Mouse (Mus musculus) heart, embryonic 10.5 days (tissue): ENCODE measurements around the gene Gpr152. TPM values are rescaled to one million over a fixed set of nuclear protein-coding genes. Genes with fewer than 3 reads are reported as not detected.

Source experiments
- DNase-seq: peaks from one replicate; pipeline ENCODE4 v3.0.0-alpha.2; 2017; ENCODE audit warnings: low spot score
- H3K27ac ChIP-seq: fragments of 300-500 bp; sonication (generic); 2 replicates; pipeline ENCODE4 v1.5.1; 2016; ENCODE audit warnings: mild to moderate bottlenecking
- H3K27me3 ChIP-seq: fragments of 300-500 bp; sonication (generic); 2 replicates; pipeline ENCODE4 v1.6.1; 2016; ENCODE audit warnings: mild to moderate bottlenecking; ENCODE audit not compliant: poor library complexity, insufficient read depth, severe bottlenecking
- H3K36me3 ChIP-seq: fragments of 300-500 bp; sonication (generic); 2 replicates; pipeline ENCODE4 v1.6.1; 2016; ENCODE audit warnings: mild to moderate bottlenecking, moderate library complexity
- H3K4me1 ChIP-seq: fragments of 300-500 bp; sonication (generic); 2 replicates; pipeline ENCODE4 v1.6.1; 2016; ENCODE audit warnings: mild to moderate bottlenecking
- H3K4me3 ChIP-seq: fragments of 300-500 bp; sonication (generic); 2 replicates; pipeline ENCODE4 v1.5.1; 2016; ENCODE audit warnings: mild to moderate bottlenecking, moderate library complexity
- H3K9me3 ChIP-seq: fragments of 300-500 bp; sonication (generic); 2 replicates; pipeline ENCODE4 v1.6.1; 2016; ENCODE audit warnings: mild to moderate bottlenecking, moderate library complexity
- WGBS: fragments of 180-500 bp; shearing (Covaris S2); methylation state at CpG from one replicate; pipeline ENCODE4 v1.1.7; 2016; 5-methylcytosine and 5-hydroxymethylcytosine counted together
- polyA plus RNA-seq: library from polyadenylated mRNA; unstranded; fragments of >200 nt; fragmentation: Nextera tagmentation; extraction: Ambion mirVana; gene quantifications from 2 replicates; pipeline ENCODE4 v1.2.1, GENCODE M21; 2016

Gpr152 gene
- polyA plus RNA-seq, 1 experiment from 2014 or later, result not detected

DNA sequence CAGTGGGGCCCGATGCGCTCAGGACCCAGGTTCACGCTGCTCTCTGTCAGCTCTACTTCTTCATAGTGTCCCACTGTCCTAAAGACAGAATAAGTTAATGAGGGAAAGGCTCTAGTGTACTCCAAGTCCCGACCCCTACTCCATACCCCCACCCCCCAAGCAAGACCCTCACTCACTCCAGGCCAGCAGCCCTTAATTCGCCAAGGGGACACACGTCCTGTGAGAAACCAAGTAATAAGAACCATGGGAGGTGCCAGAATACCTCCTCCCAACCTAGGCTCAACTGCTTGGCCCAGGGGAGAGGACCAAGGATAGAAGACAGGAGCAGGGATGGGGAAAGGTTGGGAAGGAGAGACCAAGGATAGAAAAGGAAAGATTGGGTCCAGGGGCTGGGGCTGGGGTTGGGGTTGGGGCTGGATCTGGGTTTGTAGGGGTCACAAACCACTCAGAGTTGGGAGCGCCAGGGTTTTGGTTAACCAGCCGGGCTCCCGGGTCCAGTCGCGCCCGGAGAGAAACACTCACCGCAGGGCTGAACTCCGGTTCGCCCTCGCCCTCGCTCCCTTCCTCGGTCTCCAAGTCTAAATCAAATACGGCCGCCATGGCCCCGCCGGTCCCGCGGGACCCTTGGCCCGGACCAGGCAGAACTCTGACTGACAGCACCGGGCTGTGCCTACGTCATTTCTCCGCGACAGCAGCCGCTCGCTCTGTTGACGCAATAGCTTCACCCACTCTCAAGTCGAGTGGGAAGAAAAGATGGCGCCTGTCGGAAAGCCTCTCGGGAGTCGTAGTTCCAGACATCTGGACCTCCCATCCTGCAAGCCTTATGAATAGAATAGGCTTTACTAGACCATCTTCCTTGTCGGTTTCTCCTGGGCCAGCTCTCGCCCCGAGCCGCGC, 23.3 kb downstream of the Gpr152 start, which contains the start of gene Rps6kb2:
Gene Rps6kb2, minus strand, starts transcription at position 709 of the 897 bp plus-strand sequence.
- H3K36me3 ChIP-seq, result peaks cover 36% of the 10 kb centered on the region
- H3K4me1 ChIP-seq, result peaks cover 20% of the 10 kb centered on the region
- WGBS, result 6% methylated on average over 42 of the region's 42 CpGs
- H3K27me3 ChIP-seq, result no peaks in the 10 kb centered on the region
- H3K9me3 ChIP-seq, result no peaks in the 10 kb centered on the region
- peak within 1 kb of the TSS; percentile 68 for H3K4me3 ChIP-seq
- peak within 1 kb of the TSS; percentile 85 for H3K27ac ChIP-seq
- DNase-seq, result peak; percentile 97

DNA sequence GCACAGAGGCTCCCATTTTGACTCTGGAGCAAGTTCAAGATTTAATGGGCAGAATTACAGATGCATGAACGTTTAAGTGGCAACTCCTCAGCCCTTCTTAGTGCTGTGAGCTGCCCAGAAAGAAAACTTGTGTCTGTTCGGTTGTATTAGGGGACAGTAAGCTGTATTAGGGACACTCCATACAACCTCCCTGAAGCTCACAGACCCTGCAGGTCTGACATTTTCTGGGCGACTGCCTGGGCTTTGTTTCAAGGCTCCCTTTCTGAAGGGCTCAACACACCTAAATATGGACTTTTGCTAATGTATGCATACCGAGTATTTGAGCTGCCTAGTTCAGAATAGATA, 23.9 kb downstream of the Gpr152 start:
- H3K27ac ChIP-seq, result peak overlapping the region; percentile 85
- H3K9me3 ChIP-seq, result no peaks in the 10 kb centered on the region
- H3K27me3 ChIP-seq, result no peaks in the 10 kb centered on the region
- H3K36me3 ChIP-seq, result peaks cover 30% of the 10 kb centered on the region
- DNase-seq, result no peak
- 37% methylated on average over 4 of the region's 4 CpGs for WGBS
- peaks cover 20% of the 10 kb centered on the region for H3K4me1 ChIP-seq
- H3K4me3 ChIP-seq, result peak overlapping the region; percentile 68

DNA sequence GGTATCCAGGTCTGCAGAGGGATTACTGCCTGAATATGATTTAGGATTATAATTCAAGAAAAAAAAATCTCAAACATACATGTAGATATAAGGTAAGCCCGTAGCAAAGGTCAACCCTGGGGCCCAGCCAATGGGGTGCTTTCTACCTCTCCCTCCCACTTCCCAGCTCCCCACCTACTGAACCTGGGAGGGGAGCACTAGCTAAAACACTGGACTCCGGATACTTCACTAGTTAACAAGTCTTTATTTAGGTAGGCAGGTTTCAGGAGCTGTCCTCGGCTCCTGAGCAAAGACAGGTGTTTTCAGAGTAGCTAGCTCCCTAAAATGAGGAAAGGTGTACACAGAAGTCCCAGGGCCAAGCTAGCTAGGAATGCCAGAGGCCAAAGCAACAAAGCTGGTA, 24.5 kb downstream of the Gpr152 start:
- Histone ChIP-seq H3K4me1 (peaks cover 20% of the 10 kb centered on the region), H3K9me3 (no peaks in the 10 kb centered on the region), H3K27ac (no peak overlapping the region), H3K36me3 (peaks cover 24% of the 10 kb centered on the region), H3K27me3 (no peaks in the 10 kb centered on the region), H3K4me3 (no peak overlapping the region)
- no peak for DNase-seq
- 81% methylated on average over 3 of the region's 3 CpGs for WGBS

DNA sequence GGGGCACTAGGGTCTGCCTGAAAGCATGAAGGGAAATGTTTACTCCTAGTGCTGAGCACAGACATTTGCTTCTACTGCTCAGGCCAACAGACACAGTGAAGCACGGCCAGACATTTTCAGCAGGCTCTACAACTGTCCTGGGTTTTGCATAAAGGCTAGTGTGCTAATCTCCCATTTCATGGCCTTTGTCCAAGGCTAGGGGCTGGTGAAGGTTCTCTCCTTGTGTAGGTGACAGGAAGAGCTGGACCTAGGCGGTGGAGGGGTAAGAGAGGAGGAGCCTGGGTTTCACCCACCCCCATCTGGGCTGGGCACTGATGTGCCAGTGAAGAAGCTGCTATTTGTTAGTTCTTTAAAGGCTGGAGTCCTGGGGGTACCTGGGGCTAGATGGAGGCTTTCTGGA, 25.1 kb downstream of the Gpr152 start:
- WGBS, result 84% methylated on average over 2 of the region's 2 CpGs
- peaks cover 18% of the 10 kb centered on the region for H3K36me3 ChIP-seq
- no peaks in the 10 kb centered on the region for H3K9me3 ChIP-seq
- H3K27ac ChIP-seq, result no peak overlapping the region
- no peaks in the 10 kb centered on the region for H3K27me3 ChIP-seq
- peaks cover 20% of the 10 kb centered on the region for H3K4me1 ChIP-seq
- DNase-seq, result no peak
- H3K4me3 ChIP-seq, result no peak overlapping the region

DNA sequence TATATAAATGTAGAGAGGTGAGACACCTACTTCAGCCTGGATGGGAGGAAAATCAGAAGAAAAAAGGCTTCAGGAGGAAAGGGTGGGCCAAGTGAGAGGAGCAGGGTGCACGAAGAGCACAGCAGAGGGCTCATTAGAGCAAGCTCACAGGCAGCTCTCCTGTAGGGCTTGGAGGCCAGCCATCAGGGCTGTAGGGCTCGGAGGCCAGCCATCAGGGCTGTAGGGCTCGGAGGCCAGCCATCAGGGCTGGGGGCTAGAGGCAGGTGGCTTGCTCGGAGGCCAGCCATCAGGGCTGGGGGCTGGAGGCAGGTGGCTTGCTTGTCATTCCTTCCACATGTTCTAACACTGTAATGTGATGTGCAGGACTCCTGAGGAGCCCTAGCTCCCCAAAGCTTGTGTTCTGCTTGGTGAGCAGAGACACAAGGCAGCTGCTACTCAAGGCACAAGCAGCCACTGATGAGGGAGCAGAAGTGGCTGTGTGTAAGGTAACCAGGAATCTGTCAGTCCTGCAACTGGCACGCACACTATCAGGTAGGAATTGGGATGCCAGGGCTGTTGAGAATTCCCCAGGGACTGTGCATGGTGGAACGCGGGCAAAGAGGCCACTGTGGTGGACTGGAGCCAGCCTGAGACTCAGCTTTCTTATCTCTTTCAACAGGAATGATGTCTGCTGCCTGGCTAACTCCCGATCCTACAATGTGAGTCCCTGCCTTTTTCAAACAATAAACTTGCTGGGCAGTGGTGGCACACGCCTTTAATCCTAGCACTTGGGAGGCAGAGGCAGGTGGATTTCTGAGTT, 27.3 kb downstream of the Gpr152 start:
- WGBS, result 55% methylated on average over 9 of the region's 9 CpGs
- H3K4me3 ChIP-seq, result no peak overlapping the region
- DNase-seq, result no peak
- peaks cover 34% of the 10 kb centered on the region for H3K4me1 ChIP-seq
- 0 out of 2 replicates have a peak overlapping the region, but pooled peaks have one; percentile 8 for H3K27ac ChIP-seq
- H3K27me3 ChIP-seq, result 0 out of 2 replicates have a peak, but pooled peaks cover 3% of the 10 kb centered on the region
- peaks cover under 1% of the 10 kb centered on the region; the same call in 1 of the 2 replicates for H3K36me3 ChIP-seq
- H3K9me3 ChIP-seq, result no peaks in the 10 kb centered on the region

DNA sequence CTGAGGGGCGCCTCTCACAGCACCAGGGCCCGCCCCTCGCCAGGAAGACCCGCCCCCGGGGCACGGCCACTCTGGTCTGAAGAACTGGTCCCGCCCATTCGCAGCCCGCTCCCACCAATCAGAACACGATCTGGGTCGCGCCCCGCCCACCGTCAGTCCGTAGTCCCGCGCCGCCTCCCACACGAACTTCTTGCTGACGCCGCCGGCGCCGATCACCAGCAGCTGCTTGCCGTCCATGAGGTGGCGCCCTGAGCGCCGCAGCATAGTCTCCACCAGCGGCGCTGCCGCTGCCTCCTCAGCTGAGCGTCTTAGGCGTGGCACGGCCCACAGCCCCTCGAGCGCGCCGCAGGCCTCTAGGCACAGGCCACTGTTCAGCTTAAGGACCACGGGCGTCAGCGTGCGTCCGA, 29.8 kb downstream of the Gpr152 start:
- Histone ChIP-seq H3K9me3 (no peaks in the 10 kb centered on the region), H3K36me3 (no peaks in the 10 kb centered on the region), H3K27me3 (0 out of 2 replicates have a peak, but pooled peaks cover 3% of the 10 kb centered on the region), H3K4me1 (peaks cover 31% of the 10 kb centered on the region), H3K4me3 (peak overlapping the region; percentile 56), H3K27ac (peak overlapping the region; percentile 91)
- under 1% methylated on average over 43 of the region's 43 CpGs for WGBS
- peak; percentile 100 for DNase-seq

DNA sequence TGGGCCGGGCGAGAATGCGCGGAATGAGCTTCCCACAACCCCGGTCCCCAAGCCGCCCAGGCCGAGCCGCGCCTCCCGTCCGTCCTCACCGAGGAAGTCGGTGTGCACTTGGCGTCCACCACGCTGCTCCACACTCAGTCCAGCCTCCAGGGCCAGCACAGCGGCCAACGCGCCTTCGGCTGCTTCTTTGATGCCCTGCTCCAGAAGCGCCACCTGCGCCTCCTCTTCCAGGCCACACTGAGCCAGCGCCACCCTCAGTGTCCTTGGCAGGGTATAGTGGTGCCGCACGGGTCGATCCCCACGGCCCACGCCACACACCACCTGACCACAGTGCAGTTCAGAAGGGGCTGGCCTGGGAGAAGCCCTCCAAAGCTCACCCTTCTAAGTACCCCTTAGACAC, 30.2 kb downstream of the Gpr152 start:
- DNase-seq, result no peak
- no peaks in the 10 kb centered on the region for H3K36me3 ChIP-seq
- peak overlapping the region; percentile 56 for H3K4me3 ChIP-seq
- H3K9me3 ChIP-seq, result no peaks in the 10 kb centered on the region
- WGBS, result 7% methylated on average over 27 of the region's 27 CpGs
- peaks cover 32% of the 10 kb centered on the region for H3K4me1 ChIP-seq
- peak overlapping the region; percentile 91 for H3K27ac ChIP-seq
- H3K27me3 ChIP-seq, result 0 out of 2 replicates have a peak, but pooled peaks cover 3% of the 10 kb centered on the region

DNA sequence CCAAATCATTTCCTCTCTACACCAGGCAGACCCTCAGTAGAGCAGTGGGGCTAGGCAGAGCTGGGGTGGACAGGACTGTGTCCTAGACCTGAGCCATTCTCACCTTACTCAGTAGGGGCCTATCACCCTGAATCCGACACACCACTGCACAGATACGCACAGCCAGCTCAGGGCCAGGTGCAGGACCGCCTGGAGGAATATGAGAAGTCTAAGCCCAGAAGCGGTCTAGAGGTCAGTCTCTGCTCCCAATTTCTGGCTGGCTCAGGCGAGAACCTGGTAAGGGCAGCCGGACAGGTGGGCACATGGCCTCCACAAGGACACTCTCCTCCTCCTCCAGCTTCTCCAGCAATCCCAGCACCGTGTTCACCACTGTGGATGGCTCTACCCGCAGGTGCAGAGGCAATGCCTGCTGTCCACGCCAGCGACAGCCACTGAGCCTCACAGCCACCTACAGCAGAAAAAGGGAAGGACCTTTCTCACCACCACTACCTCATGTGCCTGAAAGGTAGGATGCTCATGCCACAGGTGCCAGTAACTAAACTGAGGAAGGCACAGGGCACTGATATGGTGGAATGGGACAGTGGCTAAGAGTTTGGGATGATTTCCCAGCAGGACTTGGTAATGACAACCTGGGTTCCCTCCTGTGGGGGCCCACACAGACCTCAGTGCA, 31.3 kb downstream of the Gpr152 start:
- H3K27me3 ChIP-seq, result 0 out of 2 replicates have a peak, but pooled peaks cover 3% of the 10 kb centered on the region
- no peaks in the 10 kb centered on the region for H3K36me3 ChIP-seq
- no peak for DNase-seq
- no peak overlapping the region for H3K4me3 ChIP-seq
- H3K4me1 ChIP-seq, result peaks cover 42% of the 10 kb centered on the region
- 89% methylated on average over 10 of the region's 10 CpGs for WGBS
- H3K27ac ChIP-seq, result peak overlapping the region; percentile 91
- no peaks in the 10 kb centered on the region for H3K9me3 ChIP-seq

DNA sequence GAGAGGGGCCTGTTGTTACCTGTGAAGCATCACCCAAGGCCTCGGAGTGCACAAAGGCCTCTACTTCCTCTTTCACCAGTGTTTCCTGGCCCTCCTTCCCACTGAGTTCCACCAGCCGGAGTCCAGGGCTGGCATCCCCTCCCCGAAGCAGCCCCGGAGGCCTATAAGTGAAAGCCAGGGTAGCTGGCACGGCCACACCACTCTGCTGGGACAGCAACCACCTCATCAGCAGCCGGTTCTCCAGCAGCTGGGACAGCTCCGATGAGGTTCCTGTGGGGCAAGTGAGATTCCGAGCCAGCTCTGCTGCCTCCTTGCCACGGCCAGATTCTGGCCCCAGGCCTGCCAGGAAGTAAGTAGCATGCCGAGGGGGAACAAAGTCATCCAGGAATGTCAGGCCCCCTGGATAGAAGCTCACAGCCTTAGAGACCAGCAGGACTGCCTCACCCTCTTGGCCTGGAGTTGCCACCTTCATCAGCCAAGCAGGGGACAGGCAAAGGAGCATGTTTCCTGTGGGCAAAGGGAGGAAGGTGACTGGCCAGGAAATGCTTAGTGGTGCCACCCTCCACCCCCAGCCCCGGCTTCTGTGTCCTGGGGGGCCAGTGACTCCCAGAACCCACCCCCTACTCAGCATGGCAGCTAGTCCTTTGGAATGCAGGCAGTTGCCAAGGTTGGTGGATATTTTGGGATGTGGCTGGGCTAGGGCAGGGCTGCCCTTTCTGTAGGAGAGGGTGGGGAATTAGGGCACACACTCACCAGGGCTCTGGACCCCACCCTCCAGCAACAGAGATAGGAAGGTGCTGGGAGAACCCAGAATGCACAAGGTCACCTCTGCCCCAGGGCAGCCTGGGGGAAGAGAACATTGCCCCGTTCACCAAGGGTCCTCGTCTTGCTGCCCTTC, 32.1 kb downstream of the Gpr152 start:
- Histone ChIP-seq H3K4me1 (peaks cover 44% of the 10 kb centered on the region), H3K27ac (peak overlapping the region; percentile 65), H3K4me3 (no peak overlapping the region), H3K27me3 (peaks cover 4% of the 10 kb centered on the region; the same call in 1 of the 2 replicates), H3K36me3 (no peaks in the 10 kb centered on the region), H3K9me3 (no peaks in the 10 kb centered on the region)
- WGBS, result 59% methylated on average over 13 of the region's 13 CpGs
- no peak for DNase-seq

DNA sequence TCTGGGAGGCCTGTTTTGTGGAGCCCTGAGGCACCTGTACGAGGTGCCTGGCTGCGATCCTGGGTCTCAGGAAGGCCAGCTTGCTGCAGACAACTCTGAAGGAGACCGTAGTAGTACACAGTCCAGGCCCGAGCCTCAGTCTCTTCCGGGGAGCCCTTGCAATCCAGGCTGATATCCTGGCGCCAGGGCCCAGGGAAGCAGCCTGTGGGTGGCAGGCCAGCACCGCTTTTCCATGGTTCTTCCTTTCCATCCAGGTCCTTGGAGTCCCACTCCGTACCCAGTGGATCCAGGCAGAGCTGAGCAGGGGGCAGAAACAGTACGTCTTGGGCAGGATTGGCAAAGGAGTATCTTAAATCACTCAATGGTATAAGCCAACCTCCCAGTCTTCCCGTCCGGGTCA, 33.3 kb downstream of the Gpr152 start:
- no peak for DNase-seq
- Histone ChIP-seq H3K36me3 (no peaks in the 10 kb centered on the region), H3K27me3 (peaks cover 8% of the 10 kb centered on the region; the same call in 1 of the 2 replicates), H3K4me1 (peaks cover 38% of the 10 kb centered on the region), H3K9me3 (no peaks in the 10 kb centered on the region), H3K4me3 (no peak overlapping the region), H3K27ac (no peak overlapping the region)
- 56% methylated on average over 11 of the region's 11 CpGs for WGBS

DNA sequence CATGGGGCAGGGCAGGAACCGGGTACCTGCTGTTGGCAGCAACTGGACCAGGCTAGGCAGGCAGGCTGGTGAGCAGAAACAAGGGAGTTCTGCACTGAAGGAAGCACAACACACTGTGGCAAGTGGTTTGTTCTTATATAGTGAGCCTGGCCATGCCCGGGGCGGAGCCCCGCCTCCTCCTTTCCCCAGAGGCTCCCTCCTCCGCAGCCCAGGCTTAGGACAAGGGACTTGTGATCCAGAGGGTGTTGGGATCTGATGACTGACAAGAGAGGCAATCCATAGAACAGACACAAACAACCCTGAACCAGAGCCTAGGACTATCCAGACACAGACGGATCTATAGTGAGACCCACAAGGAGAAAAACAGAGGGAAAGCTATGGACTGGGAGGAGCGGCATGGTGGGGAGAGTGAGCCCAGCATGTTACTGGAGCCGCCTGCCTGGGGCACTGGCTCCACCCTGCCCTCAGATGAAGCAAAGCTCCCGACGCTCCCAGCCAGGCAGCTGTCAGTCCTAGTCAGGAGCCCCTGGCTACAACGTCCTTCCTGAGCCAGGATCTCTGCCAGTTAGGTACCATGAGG, 35.9 kb downstream of the Gpr152 start, which contains the start of gene Carns1:
Gene Carns1, minus strand, starts transcription at position 112 of the 580 bp plus-strand sequence.
- no peak for DNase-seq
- WGBS, result 3% methylated on average over 11 of the region's 11 CpGs
- Histone ChIP-seq H3K4me1 (peaks cover 32% of the 10 kb centered on the region), H3K36me3 (no peaks in the 10 kb centered on the region), H3K27me3 (peaks cover 6% of the 10 kb centered on the region; the same call in 1 of the 2 replicates), H3K9me3 (no peaks in the 10 kb centered on the region), H3K27ac (peak within 1 kb of the TSS; percentile 80), H3K4me3 (peak within 1 kb of the TSS; percentile 46)
